Mouse (Mus musculus): ENCODE measurements around the gene Tfam.

Tfam gene

GRCm38 (mm10) chr10:71238240-71238554, at the start of gene Tfam:
Gene Tfam, minus strand, starts transcription at chr10:71238280.
- DNase-seq (ENCODE audit: low spot score) = no peak

GRCm38 (mm10) chr10:71285126-71285580, 47.1 kb upstream of the Tfam start, which contains the start of gene Ube2d1:
Gene Ube2d1, minus strand, starts transcription at chr10:71285262.
- DNase-seq (ENCODE audit: low spot score) = peak; percentile 76

DNA sequence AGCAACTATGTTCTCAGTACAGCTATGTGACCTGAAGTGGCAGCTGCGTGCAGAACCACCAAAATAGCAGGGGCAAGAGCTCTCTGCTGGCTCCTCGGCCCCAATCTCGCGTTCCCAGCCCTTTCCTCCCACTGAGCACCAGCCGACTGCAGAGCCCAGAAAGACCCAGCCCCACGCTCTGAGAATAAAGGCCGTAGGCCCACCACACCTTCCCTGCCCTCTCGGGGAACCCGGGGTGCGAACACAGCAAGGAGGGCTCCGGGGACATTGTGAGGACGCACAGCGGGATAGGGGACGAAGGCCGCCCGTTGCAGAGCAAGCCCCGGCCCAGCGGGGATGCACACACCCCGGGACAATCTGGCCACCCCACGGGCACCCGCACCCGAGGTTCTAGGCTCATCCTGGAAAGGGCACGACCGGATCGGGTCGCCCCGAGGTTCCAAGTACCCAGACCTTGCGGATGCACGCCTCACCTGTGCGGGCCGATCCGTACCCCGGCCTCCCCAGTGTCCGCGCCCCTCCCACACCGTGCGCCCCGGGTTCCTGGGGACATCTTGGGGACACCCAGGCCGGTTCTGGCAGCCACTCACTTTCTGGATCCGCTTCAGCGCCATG, 46.5 kb upstream of the Tfam start:
- DNase-seq (ENCODE audit: low spot score) = no peak

GRCm38 (mm10) chr10:71284131-71284510, 46.0 kb upstream of the Tfam start:
- DNase-seq (ENCODE audit: low spot score) = no peak

DNA sequence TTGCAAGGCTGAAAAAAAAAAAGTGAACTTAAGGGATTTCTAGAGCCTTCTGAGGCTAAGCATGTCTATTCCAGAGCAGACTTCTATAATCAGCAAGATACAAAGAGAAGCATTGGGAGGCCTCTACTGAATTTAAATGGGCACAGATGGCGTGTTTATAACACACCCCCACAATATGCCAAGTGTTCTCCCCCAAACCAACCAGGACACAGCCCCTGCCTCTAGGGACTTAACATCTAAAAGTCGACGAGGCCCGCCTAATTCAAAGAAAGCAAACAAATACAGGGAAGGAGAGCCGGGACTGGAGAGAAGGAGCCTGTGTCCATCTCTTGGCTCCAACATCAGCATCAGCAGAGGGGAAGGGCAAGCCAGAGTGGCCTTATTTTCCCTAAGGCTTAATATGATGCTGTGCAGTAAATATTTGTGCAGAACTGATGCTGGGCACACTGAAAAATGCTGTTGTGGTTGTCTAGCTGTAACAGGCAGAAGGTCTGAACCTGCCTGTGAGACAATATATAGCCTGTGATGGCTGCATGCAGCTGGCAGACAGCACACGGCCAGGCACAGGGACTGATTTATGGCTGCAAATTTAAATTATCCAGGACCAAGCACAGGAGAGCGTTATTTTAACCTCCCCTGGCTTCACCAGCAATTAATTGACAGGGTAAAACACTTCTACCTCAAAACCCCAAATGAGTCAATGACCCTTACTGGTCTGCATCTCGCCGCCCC, 35.1 kb upstream of the Tfam start:
- no peak for DNase-seq (ENCODE audit: low spot score)

DNA sequence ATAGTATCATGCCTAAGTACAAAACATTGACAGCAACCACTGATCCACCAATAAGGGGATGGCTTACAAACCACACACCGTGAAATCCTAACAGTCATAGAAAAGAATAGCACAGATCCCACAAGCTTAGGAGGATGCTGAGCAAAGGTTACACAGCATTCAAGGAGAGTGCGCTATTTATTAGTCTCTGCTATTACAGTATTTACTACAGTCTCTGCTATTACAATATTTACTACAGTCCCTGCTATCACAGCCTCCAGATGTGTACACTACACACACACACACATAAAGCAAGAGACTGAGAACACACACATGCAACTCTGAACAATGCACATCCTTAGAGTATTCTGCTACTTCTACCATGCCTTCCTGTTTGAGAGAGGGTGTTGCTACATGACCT, 29.9 kb upstream of the Tfam start:
- DNase-seq (ENCODE audit: low spot score) = no peak

DNA sequence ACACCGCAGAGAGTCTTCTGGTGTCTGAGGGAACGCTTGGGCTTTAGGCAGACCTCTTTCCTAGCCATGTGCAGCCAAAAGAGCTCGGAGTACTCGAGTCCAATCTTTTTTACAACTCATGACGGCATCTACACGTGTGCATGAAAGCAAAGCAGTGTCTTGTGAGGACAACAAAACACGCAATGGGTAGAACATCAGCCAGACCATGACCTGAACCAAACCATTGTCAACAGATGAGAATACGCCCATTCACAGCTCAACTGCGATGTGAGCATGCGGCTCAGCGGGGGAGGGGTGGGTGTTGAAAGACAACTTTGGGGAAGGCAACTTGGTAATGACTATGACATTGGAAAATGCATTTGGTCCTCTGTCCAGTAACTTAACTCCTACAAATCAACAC, 29.4 kb upstream of the Tfam start:
- DNase-seq (ENCODE audit: low spot score) = no peak

GRCm38 (mm10) chr10:71265067-71265466, 27.0 kb upstream of the Tfam start:
- no peak for DNase-seq (ENCODE audit: low spot score)

DNA sequence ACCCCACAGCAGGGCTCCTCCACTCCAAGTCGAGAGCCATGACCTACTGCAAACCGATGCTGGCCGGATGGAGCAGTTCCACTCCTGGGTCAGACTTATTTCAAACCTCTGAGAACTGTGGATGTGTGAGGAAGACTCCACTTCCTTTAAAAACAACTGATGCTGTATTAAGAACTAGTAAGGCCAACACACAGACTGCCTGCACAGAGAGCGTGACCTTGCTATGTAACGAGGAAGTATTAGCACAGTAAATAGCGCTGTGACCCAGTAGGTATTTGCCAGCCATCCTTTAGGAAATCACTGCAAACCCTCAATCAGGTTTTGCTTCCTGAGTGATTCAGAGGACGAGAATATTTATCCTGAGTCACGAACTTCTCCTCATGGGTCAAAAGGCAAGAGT, 23.6 kb upstream of the Tfam start:
- no peak for DNase-seq (ENCODE audit: low spot score)

- no peak for DNase-seq (ENCODE audit: low spot score)
Observed at GRCm38 (mm10) chr10:71258943-71259342, 20.9 kb upstream of the Tfam start.

DNA sequence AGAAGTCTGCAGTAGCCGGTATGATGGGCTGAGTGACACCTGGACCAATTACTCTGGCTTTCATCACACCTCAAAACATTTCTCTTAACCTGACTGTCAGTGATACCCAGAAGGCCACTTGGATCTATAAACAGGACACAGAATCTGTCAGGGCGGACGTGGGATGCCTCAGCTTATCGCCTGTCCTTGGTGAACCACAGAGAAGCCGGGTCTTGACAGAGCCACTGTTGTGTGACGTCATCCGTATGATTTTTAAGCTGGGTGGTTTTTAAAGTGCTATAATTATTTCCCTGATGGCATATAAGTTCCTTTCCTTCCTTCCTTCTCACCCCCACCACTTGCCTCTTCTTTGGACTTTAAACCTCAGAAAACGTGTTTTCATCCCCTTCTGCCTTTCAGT, 20.4 kb upstream of the Tfam start:
- DNase-seq (ENCODE audit: low spot score) = no peak

DNA sequence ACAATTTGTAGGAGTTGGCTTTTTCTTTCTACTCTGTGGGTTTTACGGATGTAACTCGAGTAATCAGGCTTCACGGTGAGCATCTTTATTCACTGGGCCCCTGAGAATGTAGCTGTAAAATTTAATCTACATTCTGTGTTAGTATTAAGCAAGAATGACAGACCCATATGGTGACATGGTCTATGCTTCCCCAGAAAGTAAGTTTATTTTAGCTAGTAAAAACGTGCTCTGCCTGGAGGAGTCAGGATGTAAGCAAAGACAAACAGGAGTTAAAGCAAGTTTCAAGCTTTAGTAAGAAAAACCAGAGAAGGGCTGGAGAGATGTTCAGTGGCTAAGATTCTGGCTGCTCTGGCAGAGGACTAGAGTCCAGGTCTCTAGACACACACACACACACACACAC, 15.1 kb upstream of the Tfam start:
- DNase-seq (ENCODE audit: low spot score) = no peak

GRCm38 (mm10) chr10:71252421-71252820, 14.3 kb upstream of the Tfam start:
- DNase-seq (ENCODE audit: low spot score) = no peak

GRCm38 (mm10) chr10:71251846-71252245, 13.8 kb upstream of the Tfam start:
- no peak for DNase-seq (ENCODE audit: low spot score)

DNA sequence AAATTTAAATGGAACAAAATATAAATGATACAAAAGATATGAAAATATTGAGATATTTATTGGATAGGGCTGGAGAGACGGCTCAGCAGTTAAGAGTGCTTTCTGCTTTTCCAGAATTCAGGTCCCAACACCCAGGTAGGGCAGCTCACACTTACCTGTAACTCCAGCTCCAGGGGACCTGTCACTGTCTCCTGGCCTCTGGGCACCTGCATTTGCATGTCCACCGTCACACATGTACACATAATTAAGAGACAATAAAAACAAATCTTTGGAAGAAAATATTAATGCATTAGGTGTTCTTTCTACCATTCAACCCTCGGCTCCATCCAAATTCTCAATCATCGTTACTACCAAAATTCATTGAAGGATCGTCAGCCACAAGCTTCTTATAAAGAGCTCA, 13.2 kb upstream of the Tfam start:
- no peak for DNase-seq (ENCODE audit: low spot score)

GRCm38 (mm10) chr10:71250472-71250871, 12.4 kb upstream of the Tfam start:
- no peak for DNase-seq (ENCODE audit: low spot score)

- DNase-seq (ENCODE audit: low spot score) = no peak
Observed at GRCm38 (mm10) chr10:71249086-71249880, 11.2 kb upstream of the Tfam start.

GRCm38 (mm10) chr10:71246956-71247355, 8.9 kb upstream of the Tfam start:
- DNase-seq (ENCODE audit: low spot score) = no peak

DNA sequence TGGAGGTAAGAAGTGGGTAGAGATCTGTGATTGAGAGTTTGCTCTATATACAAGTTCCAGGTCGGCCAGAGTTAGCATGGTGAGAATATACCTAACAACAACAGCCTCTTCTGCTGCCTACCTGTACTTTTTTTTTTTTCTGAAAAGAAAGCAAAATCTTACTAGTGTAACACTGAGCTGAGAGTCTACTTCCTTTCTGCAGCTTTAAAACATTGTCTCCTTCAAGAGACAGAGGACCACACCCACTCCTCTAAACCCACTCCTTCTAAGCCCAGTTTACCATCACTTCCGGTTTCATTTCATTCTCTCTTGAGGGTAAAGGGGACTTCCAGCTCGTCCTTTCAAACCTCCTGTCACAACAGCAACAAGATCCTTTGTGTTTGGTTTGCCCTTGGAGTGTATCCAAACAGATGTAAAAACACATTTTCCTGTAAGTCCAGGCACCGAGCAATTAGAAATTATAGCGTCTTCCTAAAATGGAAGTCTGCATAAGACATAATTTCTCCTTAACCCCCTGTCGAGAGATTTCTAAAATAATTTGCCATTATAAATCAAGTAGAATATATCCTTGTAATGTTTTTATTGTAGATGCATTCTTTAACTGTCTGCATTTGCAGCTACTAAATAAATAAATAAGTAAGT, 1.5 kb upstream of the Tfam start:
- DNase-seq (ENCODE audit: low spot score) = no peak

DNA sequence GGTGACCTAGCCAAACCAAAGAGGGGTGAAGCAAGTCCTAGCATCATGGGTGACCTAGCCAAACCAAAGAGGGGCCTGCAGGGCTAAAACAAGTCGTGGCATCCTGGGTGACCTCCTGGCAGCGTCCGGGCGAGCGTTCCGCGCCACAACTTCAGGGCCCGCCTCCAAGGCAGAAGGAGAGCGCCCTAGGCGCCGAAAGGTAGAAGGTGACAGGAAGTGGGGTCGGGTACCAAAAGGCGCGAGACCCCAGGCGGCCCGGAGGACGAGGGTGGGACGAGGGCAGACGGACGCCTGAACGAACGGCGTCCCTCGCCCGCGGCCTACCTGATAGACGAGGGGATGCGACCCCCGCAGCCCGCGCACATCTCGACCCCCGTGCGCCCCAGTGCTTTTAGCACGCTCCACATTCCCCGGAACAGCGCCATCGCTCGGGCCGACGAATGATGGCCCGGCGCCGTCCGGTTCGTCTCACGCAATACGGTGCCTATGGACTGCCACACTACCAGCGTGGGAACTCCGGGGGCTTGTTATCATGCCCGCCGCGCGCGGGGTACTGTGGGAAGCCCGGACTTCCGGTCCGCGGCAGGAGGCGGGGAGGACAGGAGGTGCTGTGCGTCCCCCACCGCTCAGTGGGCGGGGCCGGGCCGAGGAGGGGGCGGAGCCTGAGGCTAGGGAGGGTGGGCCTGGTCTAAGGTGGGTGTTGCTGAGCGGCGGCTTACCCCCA, 402 bp downstream of the Tfam start:
- DNase-seq (ENCODE audit: low spot score) = peak; percentile 97

DNA sequence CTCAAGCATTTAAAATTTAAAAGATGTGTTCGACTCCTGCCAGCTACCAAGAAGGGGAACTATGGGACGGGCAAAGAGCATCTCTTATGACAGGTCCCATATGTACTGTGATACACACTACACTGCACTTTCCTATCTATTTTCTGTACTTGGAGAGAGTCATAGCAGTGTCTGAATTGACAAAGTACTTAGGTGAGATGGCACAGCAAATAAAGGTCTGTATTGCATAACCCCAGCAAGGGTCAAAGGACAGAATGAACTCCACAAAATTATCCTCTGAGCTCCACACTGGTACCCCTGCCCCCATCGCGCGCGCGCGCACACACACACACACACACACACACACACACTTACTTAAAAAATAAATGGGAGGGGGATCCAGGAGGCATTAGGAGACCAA, 4.0 kb downstream of the Tfam start:
- DNase-seq (ENCODE audit: low spot score) = no peak

DNA sequence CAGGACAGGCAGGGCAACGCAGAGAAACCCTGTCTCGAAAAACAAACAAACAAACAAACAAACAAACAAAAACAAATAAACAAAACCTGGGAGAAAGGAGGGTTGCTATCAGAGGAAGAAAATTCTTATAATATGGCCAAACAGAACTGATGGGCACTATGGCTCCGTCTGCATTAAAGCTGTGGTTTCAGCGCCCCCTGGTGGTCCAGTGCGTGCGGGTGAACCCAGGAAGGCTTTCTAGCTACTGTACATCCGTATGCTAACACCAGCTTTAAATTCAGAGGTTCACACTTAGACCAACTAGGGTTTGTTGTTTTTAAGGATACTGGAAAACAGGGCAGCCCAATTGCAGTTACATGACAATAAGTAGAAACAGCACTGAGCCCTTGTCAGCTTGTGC, 12.2 kb downstream of the Tfam start:
- DNase-seq (ENCODE audit: low spot score) = peak; percentile 39

Measured in testis, postnatal 14 days (tissue).